Mouse (Mus musculus) embryonic stem cell, embryonic (primary cell): ENCODE data around the gene Olfr524.

Source experiments
- CTCF ChIA-PET, 4 experiments: fragments of 300-600 bp in 2 of 4; fragments of 350-600 bp in 2 of 4; sonication (Branson Sonifier 250); formaldehyde crosslinking; loops; one replicate each; lab custom pipeline; 2022; ENCODE audit warnings: inconsistent platforms in 2 of 4; lab: Charles Lee
- POLR2A ChIA-PET, 4 experiments: fragments of 300-600 bp in 2 of 4; fragments of 350-600 bp in 2 of 4; sonication (Branson Sonifier 250); formaldehyde crosslinking; loops; one replicate each; lab custom pipeline; 2022; ENCODE audit warnings: antibody characterized with exemption in 4 of 4, inconsistent platforms in 1 of 4; lab: Charles Lee

The Olfr524 gene

DNA sequence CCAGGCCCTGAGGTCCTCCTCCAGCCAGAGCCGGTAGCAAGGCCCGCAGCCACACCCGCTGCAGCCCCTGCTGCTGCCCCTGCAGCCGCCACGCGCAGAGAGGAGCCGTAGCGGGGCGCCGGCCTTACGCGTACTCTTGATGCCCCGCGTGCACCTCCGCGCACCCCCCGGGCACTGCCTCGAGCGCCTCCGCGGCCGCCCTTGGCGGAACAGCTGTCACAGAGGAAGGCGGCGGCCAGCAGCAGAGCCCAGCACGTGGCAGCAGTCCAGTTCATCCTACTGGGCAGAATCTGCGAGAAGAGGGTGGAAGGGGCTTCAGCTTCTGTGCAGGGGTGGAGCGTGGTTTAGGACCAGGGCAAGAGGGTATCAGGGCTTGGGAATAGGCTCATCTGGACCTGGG, 52.4 kb downstream of the Olfr524 start:
- POLR2A ChIA-PET = interaction anchor here in 3 of 4 experiments (0.6 to 2.4 kb wide), 7 partner anchors 16 to 51 kb away, joined by 3 to 12 read pairs (median 4); partner anchors contain the start of genes Mtg1 (in 3 of the 3), Echs1 (in 1 of the 3), Fuom (in 1 of the 3) and Paox (in 1 of the 3)
- CTCF ChIA-PET = interaction anchor here in 3 of 4 experiments (0.6 to 2.4 kb wide), 4 partner anchors 9 to 652 kb away, joined by 3 to 7 read pairs (median 3); no protein-coding TSS in a partner anchor
